Mouse (Mus musculus) urinary bladder, postnatal 36 days (tissue): ENCODE measurements around the gene Vat1.
"Not testable (repeated sequence)": the region's sequence is repeated elsewhere in the genome, so short reads cannot be mapped to it uniquely, and the experiment has no call there.

Experiments
- DNase-seq, 2 experiments: peaks; one replicate each; pipeline ENCODE4 v3.0.0; 2022; ENCODE audit warnings: low spot score in 2 of 2, mixed read lengths in 1 of 2

The Vat1 gene

DNA sequence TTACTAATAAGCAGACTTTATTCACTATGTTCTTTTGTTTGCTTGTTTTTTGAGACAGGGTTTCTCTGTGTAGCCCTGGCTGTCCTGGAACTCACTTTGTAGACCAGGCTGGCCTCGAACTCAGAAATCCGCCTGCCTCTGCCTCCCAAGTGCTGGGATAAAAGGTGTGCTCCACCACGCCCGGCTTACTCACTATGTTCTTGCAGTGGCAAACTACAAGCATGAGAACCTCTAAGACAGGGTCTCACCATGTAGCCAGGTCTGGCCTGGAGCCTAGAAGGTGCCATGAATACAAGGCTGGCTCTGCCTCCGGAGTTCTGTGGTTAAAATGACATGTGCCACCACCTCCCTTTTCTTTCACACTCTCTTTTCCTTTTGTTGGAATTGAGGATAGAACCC is 521 bp upstream of the Vat1 start:
- DNase-seq: not testable (repeated sequence)

DNA sequence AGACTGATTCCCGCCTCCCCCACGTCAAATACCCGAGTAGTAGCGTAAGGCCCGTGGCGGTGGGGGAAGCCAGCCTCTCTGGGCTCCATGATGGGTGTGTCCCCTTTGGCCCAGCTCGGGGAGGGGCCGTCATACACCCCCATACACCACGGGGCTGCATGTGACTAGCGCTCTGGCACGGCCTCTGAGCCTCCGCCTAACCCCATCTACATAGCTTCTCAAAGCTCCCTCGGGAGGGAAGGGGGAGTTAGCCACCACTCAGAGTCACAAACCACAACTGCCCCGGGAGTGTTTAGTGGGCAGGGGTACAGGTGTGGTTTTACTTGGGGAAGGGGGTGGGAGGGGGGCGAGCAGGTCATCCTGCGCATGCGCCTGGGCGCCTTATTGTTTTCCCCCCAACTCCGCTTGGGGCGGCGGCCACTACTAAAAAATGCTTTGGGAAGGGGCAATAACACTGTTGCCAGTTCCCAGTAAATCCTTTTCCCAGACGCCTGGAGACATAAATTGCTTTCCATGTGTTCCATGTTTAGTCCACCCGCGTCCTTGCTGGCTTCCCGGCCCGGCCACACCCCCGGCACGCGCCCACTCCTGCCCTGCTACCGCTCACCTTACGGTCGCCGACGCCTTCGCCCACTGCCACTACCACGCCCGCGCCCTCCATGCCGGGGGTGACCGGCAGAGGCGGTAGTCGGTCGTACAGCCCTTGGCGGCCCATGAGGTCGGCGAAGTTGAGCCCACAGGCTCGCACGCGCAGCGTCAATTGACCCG is 745 bp downstream of the Vat1 start:
- peak; percentile 81 to 83 for DNase-seq

DNA sequence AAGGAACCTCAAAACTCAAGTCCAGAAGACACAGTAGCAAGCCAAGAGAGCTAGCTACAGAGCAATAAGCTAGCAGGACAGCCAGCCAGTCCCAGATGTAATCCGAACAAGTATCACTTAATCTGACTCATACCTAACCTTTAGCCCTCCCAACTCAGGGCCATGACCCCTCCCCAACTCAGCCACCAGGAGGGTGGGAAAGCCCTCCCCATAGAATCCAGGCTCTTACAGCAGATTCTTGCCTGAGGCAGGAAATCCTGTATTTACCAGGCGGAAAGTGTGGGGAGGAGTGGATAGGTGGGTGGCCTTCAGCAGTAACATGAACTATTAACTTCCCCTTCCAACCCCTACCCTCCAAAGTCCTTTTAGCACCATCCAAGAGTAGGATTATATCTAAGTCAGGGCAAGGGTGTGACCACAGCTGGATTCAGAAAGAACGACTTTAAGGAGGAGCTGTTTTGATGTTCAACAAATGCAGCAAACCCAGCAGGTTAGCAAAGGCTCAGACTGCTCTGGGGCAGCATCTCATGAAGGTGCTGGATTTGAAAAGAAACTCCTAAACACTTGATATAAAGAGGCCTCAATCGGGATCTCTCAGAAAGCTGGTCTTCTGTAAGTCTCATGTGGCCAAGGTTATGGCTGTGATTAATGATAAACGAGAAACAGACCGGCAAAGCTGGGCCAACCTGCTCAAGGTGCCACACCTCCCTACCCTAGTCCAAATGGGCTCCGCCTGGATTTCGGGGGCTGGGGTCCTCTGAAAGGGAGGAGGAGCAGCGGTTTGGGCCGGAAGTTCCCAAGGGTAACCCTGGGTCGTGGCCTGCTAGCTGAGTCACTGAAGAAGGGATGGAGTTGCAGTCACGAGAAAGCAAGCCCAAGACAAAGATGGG is 1.6 kb downstream of the Vat1 start, which contains the start of gene Rnd2:
Rnd2 (plus strand) TSS at position 789 of the 890 bp plus-strand sequence.
- peak; percentile 30 to 40 for DNase-seq

DNA sequence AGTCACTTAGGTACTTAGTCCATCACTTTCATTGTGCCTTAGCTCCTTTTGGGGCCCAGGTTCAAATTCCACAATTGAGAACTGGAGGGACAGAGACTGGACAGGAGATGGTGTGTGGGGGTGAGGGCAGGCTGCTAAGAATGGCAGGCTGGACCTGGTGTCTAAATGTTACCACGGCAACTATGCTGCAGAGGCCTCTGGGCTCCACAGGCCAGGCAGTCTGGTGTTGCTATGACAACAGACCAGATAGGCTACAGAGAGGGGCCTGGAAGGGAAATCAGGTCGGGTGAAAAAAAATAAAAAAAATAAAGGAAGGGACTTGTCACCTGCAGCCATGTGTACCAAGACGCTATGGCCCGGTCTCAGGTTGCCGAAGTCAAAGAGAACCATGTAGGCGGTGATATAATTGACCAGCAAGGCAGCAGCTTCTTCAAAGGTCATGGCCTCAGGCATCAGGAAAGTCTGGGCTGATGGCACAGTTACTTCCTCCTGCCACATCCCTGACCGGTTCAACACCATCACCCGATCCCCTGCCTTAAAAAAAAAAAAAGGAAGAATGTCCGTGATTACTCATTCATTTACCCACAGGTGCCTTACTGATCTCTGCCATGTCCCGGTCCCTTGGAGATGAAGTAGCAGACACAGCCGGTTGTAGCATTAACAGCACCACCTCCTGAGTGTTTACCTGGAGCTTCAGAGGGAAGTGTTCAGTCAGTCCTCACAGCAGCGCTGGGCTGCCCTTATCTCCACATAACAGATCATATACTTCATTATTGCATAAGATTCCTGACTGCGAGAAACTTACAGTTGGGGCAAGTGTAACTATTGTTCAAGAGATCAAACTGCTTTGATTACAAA is 3.2 kb downstream of the Vat1 start:
- DNase-seq: no peak

DNA sequence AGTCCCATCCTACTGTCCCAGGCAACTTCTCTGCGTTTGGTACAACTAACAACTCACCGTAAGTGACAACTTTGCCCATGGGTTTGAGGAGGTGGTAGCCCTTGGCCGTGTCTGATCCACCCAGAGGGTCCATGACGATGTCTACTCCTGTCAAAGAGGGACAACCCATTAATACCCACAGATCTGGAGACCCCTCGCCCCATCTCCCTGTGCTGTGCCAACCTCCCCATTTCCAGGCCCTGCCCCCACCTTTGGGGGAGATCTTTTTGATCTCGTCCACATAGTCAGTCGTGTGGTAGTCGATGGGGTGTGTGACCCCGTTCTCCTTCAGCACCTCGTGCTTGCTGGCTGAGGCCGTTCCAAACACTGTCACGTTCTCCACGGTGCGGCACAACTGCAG is 3.9 kb downstream of the Vat1 start:
- DNase-seq: no peak

DNA sequence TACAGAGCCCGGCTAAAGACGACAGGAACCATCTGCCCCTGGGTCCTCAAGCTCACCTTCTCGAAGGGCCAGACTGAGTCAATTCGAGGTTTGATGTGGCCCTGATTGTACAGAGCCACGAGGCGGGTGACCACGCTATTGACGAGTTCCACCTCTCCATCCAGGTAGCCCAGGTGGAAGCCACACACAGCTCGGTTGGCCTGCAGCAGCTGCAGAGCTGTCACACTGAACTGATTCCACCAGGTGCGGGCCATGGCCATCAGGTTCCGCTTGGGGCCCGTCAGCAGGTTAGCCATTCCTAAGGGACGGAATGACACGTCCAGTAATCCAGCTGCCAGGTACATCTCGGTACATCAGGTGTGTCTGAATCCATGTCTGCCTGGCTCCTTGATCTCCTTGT is 5.7 kb downstream of the Vat1 start:
- no peak for DNase-seq

DNA sequence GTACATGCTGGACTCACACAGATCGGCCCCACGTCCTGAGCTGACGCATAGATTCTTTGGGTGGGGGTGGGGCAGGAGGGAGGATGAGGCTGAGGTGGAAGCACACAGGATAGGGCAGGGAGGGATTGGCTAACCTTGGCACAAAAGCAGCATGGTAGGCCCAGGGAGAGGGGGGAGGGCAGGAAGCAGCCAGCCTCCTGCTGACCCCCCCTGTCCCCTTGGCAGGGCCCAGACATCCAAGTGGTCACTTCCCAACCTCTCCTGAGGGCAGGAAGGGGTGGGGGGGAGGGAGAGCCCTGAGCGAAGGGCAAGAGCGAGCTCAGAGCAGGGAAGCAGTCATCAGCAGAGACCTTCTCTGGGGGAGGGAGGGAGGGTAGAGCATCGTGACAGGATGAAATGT is 6.3 kb downstream of the Vat1 start:
- no peak for DNase-seq

DNA sequence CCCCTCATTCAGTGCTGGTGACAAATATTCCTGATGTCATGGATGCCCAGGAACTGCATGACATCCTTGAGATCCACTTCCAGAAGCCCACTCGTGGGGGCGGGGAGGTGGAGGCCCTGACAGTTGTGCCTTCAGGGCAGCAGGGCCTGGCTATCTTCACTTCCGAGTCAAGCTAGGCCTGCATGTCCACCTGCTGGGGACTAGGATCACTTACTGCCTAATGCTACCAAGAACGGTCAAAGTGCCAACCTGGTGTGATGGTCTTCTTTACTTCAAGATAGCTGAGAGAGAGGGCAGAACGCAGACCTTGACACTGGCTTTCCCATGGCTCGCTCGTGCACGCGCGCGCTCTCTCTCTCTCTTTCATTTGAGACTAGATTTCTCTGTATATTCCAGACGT is 7.8 kb downstream of the Vat1 start:
- DNase-seq: no peak

DNA sequence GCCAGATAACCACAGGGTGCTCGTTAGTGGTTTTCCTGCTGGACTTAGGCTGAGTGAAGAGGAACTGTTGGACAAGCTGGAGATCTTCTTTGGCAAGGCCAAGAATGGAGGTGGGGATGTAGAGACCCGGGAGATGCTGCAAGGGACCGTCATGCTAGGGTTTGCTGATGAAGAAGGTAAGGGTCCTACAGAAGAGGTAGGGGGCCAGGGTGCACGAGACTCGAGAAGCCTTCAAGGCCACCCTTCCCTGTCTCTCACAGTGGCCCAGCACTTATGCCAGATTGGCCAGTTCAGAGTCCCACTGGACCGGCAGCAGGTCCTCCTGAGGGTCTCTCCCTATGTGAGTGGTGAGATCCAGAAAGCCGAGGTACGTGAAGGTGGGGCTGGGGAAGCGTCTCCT is 8.4 kb downstream of the Vat1 start:
- no peak for DNase-seq

DNA sequence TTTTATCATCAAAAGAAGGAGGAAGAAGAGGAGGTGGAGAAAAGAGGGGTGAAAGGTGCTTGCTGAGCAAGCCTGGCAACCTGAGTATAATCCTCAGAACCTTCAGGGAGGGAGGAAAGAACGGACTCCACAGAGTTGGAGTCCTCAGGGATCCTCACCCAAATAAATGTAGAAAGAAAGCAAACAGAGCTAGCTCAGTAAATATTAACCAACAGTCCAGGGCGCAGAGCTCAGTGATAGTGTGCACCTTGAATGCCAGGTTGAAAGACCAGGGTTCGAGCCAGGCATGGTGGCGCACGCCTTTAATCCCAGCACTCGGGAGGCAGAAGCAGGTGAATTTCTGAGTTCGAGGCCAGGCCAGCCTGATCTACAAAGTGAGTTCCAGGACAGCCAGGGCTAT is 10.4 kb downstream of the Vat1 start:
- no peak for DNase-seq

DNA sequence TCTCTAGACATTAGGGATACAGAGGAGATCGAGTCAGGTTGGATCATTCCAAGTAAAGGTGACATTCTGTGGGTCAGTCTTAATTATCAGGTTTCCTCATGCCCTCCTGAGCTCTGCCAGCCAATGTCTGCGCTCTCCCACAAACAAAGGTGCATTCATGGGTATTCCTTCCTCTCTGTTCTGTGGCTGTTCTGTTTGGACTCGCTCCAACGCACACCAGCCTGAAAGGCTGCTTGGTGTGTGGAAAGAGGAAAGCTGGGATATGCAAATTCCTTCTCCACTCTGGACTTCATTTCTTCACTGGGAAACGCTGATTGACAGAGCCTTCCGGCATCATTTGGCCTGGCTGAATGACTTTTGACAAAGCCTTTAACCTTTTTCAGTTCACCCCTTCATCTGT is 11.3 kb downstream of the Vat1 start:
- DNase-seq: no peak

DNA sequence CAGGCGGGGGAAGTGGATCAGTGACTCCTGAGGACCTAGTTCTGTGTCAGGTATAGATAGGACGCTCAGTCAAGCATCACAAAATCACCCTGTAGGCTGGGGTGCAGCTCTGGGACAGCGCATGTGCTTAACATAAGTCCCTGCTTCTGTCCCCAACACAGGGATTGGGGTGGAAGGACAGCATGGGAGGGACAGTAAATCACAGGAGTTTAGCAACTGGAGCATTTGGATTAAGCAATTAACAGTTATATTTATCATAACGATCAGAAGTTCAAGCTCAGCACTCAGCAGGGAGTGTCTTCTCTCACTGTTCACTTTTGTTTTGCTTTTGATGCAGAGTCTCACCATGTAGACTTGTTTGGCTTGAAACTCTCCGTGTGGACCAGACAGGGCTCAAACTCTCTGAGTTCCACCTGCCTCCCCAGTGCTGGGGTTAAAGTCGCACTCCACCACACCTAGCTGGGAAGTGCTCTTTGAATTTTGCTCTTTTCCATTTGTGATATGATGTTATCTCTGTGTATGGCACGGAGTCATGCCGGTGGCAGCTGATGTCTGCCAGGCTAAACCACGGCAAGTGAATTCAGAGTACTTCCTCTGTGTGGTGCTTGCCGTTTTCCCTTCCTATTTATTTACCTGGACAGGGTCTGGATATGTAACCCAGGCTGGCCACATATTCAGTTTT is 13.8 kb downstream of the Vat1 start:
- no peak for DNase-seq

DNA sequence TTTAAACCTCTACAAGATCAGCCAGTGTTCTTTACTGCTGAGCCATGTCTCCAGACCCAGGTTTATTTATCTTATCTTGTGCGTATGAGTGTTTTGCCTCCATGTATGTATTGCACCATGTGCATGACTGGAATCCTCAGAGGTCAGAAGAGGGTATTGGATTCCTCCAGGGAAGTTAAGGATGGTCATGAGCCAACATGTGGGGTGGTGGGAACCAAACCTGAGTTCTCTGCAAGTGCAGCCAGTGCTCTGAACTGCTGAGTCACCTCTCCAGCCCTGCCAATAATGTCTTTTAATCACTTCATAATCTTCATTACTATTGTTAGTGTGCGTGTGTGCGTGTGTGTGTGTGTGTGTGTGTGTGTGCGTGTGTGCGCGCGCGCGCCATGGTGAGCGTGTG is 14.5 kb downstream of the Vat1 start:
- no peak for DNase-seq

DNA sequence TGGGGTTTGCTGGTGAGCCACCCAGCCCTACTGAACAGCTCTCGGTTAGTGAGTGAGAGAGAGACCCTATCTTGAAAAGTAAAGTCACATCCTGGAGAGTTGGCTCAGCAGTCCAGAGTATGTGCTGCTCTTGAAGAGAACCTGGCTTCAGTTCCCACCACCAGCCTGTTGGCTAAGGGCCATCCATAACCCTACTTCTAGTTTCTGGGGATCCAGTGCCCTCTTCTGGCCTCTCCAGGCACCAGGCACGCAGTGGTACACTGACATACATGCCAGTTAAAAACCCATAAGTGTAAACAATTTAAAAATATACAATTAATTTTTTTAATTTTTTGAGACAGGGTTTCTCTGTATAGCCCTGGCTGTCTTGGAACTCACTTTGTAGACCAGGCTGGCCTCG is 15.6 kb downstream of the Vat1 start:
- no peak for DNase-seq

DNA sequence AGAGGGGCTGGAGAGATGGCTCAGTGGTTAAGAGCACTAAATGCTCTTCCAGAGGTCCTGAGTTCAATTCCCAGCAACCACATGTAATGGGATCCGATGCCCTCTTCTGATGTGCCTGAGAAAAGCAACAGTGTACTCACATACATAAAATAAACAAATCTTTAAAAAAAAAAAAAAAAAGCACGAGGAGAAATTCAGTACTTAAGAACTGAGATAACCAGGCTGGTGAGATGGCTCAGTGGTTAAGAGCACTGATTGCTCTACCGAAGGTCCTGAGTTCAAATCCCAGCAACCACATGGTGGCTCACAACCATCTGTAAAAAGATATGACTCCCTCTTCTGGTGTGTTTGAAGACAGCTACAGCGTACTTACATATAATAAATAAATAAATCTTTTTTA is 16.4 kb downstream of the Vat1 start:
- not testable (repeated sequence) for DNase-seq

DNA sequence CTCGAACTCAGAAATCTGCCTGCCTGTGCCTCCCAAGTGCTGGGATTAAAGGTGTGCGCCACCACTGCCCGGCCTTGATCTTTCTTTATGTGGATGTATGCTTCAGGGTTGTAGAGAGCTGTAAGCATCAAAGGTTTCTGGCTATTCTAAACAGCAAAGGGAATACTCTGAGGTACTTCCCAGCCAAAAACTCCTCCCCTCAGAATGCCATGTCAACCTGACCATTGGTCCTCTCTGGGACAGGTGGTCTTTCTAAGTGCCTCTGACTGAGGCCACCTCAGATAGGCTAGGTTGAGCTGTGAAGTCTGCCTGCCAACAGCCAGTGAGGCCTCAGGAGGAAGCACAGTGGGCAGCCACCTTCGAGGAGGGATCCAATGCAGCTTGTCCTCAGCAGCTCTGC is 17.1 kb downstream of the Vat1 start:
- no peak for DNase-seq

DNA sequence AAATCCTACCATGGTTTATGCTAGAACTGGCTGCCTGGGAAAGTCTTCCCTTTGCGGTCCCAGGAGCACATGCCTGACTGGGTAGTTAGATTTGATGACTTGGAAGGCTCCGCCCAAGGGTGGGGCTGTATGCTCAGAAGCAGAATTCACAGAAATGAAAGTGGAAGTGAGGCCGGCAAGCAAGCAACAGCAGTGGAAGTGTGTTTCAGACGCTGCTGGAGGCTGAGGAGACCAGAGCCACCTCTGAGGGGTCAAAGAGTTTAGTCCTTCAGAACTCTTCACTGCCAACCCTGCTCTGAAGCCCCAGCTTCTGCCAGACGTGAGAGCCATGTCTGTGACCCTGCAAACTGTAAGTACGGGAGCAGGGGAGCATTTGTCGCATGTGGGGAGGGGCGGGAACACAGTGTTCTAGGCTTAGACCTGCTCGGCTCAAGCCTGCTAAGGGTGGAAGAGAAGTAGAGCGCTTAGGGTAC is 17.7 kb downstream of the Vat1 start, which contains the start of gene Ifi35:
Ifi35 (plus strand) TSS at position 134 of the 473 bp plus-strand sequence.
- DNase-seq: peak; percentile 69 to 85

DNA sequence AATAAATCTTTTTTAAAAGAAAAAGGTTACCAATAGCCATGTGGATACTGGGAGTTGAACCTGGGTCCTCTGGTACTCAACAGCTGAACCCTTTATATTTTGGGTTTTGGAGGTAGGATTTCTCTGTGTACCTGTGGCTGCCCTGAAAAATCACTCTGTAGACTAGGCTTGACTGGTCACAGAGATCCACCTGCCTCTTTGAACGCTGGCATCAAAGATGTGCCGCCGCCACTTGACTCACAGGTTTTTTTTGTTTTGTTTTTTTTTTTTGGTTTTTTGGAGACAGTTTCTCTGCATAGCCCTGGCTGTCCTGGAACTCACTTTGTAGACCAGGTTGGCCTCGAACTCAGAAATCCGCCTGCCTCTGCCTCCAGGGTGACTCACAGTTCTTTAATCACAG is 18.2 kb downstream of the Vat1 start:
- DNase-seq: no peak

DNA sequence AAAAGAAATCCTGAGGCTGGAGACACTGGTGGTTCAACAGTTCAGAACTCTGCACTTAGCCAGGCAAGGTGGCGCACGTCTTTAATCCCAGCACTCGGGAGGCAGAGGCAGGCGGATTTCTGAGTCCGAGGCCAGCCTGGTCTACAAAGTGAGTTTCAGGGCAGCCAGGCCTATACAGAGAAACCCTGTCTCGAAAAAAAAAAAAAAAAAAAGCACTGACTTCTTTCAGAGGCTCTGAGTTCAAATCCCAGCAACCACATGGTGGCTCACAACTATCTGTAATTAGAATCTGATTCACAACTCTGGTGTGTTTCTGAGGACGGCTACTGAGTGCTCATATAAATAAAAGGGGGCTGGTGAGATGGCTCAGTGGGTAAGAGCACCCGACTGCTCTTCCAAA is 19.2 kb downstream of the Vat1 start:
- not testable (repeated sequence) for DNase-seq

DNA sequence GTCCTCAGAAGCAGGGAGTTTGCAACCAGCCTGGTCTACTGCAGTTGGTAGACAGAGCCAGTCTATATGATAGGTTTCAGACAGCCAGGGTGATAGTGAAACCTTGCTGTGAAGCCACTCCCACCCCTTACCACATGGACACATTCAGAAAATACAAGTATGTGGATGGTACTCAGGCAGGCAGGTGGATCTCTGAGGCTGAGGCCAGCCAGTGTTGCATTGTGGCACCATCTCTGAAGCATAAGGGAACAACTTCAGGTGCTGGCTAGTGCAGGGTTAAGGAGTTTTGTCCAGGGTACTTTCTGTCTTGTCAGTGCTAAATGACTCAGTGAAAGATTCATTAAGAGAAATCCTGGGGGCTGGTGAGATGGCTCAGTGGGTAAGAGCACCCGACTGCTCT is 19.7 kb downstream of the Vat1 start:
- no peak for DNase-seq

DNA sequence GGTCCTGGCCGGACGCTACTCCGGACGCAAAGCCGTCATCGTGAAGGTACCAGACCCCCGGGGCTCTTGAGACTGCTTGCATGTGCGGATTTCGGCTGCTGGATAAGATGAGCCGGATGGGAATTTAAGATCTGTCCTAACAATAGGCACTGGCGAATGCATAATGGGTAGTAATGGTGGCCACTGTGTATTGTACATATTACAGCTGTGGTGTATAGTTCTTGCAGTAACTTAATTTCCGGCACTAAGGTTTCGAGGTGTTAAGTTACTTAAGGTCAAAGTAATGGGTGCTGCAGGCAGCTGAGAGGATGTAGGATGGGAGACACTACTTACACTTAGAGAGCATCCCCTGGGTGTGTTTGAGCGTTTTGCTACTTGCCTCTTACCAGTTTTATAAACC is 23.3 kb downstream of the Vat1 start:
- no peak for DNase-seq
